ENCODE assay signal across 21 mouse cellular contexts in genomic region chrX:36767386-36767785, GRCm38 (mm10).
"Had no signal": no experiment of that assay in that cellular context is flagged by ENCODE, and none has a peak within 500 bp of the region (broad histone marks: within the 10 kb centered on the region; RNA-seq: fewer than 3 reads in every experiment).

No protein-coding gene starts in this region.

- ATAC-seq: lung, postnatal 0 days; midbrain, embryonic 16.5 days had no signal

- H3K4me1 ChIP-seq: lung, embryonic 15.5 days; megakaryocyte, embryonic 14.5 days; neural tube, embryonic 13.5 days; neural tube, embryonic 15.5 days had no signal

- H3K36me3 ChIP-seq: lung, embryonic 15.5 days; midbrain, embryonic 12.5 days; neural tube, embryonic 13.5 days; neural tube, embryonic 15.5 days had no signal

- DNase-seq: lung, adult 2 months; lung, postnatal 14 days; lung, postnatal 36 days; midbrain, embryonic 14.5 days; retina, postnatal 1 day; right cerebral cortex, adult 18-20 months; right cerebral cortex, postnatal 25 days; right cerebral cortex, postnatal 4 days; spleen, adult 18-20 months; thymus, adult 18-20 months; thymus, postnatal 14 days; thymus, postnatal 36 days had no signal

- H3K4me2 ChIP-seq: lung, embryonic 15.5 days; midbrain, embryonic 12.5 days; neural tube, embryonic 13.5 days; neural tube, embryonic 15.5 days had no signal

- H3K4me3 ChIP-seq: lung, embryonic 15.5 days; megakaryocyte, embryonic 14.5 days; midbrain, embryonic 12.5 days; myocyte; neural tube, embryonic 13.5 days; neural tube, embryonic 15.5 days had no signal

- H3K9ac ChIP-seq: lung, embryonic 15.5 days; midbrain, embryonic 12.5 days; neural tube, embryonic 13.5 days; neural tube, embryonic 15.5 days had no signal

- H3K27me3 ChIP-seq: lung, embryonic 15.5 days; midbrain, embryonic 12.5 days; neural tube, embryonic 13.5 days; neural tube, embryonic 15.5 days had no signal

- H3K27ac ChIP-seq: lung, embryonic 15.5 days; macrophage; midbrain, embryonic 12.5 days; neural tube, embryonic 13.5 days; neural tube, embryonic 15.5 days had no signal

- H3K9me3 ChIP-seq: lung, embryonic 15.5 days; megakaryocyte, embryonic 14.5 days; midbrain, embryonic 12.5 days; neural tube, embryonic 13.5 days; neural tube, embryonic 15.5 days had no signal
